In genomic region chr8:46130426-46130825, GRCm38 (mm10) we compare ENCODE assay signal across 18 mouse cellular contexts. TPM values are rescaled to one million over a fixed set of nuclear protein-coding genes. Genes with fewer than 3 reads are reported as not detected.
DNase-seq lines count a peak whose midpoint lies in the region; ATAC-seq and TF ChIP-seq lines count a peak whose summit lies in the region.
"Had no signal": no experiment of that assay in that cellular context is flagged by ENCODE, and none has a peak within 500 bp of the region (broad histone marks: within the 10 kb centered on the region; RNA-seq: fewer than 3 reads in every experiment).

No protein-coding gene starts in this region.

- DNase-seq in adrenal gland, postnatal 36 days, result peak; percentile 28 to 36
- DNase-seq in adrenal gland, adult 8-10 months, result no peak
- DNase-seq in kidney, adult 8-10 months, result peak; percentile 53 to 60
- DNase-seq in liver, adult 2 months (ENCODE audit: extremely low read depth, low read depth, low spot score), result peak; percentile 31
- DNase-seq in liver, postnatal 0 days, result no peak
- no peak for DNase-seq in testis, postnatal 10 days (ENCODE audit: low spot score)
- no peak for DNase-seq in lung, postnatal 25 days (ENCODE audit: low spot score)
- DNase-seq: cerebellum, adult 11 months; cerebellum, adult 8-10 months; cerebellum, postnatal 14 days; gastrocnemius, postnatal 14 days had no signal

- H3K36me3 ChIP-seq in kidney, embryonic 15.5 days, result peaks cover 7% of the 10 kb centered on the region; the same call in 1 of the 2 replicates
- H3K36me3 ChIP-seq in liver, adult 2 months (ENCODE audit: control insufficient read depth, insufficient read depth, low read length), result no peaks in the 10 kb centered on the region
- no peaks in the 10 kb centered on the region for H3K36me3 ChIP-seq in liver, postnatal 0 days (replicated peaks; ENCODE audit: insufficient read depth, low read length)
- H3K36me3 ChIP-seq: embryonic facial prominence, embryonic 13.5 days had no signal

- no peak overlapping the region for H3K4me3 ChIP-seq in kidney, embryonic 15.5 days (replicated peaks)
- H3K4me3 ChIP-seq in liver, adult 2 months (ENCODE audit: insufficient read depth, low read depth, low read length), result no peak overlapping the region
- H3K4me3 ChIP-seq in liver, postnatal 0 days (ENCODE audit: low read depth, low read length), result no peak overlapping the region
- H3K4me3 ChIP-seq: embryonic facial prominence, embryonic 13.5 days; forebrain, embryonic 12.5 days; heart, embryonic 12.5 days; hindbrain, embryonic 10.5 days had no signal

- no peak for ATAC-seq in kidney, embryonic 15.5 days (replicated peaks; ENCODE audit: low FRiP score)
- no peak for ATAC-seq in liver, postnatal 0 days
- ATAC-seq: forebrain, embryonic 16.5 days had no signal

- H3K4me1 ChIP-seq in kidney, embryonic 15.5 days, result no peaks in the 10 kb centered on the region
- peaks cover 6% of the 10 kb centered on the region; the same call in 1 of the 2 replicates for H3K4me1 ChIP-seq in liver, adult 2 months (ENCODE audit: control insufficient read depth, insufficient read depth, low read length)
- peaks cover 3% of the 10 kb centered on the region; the same call in 1 of the 2 replicates for H3K4me1 ChIP-seq in liver, postnatal 0 days (ENCODE audit: insufficient read depth)
- H3K4me1 ChIP-seq: embryonic facial prominence, embryonic 13.5 days; forebrain, embryonic 12.5 days; heart, embryonic 12.5 days; hindbrain, embryonic 10.5 days had no signal

- no peak for TF ChIP-seq CTCF in liver, adult 2 months (IDR thresholded peaks at IDR 0.05; ENCODE audit: low read depth, low read length)
- no peak for TF ChIP-seq CTCF in liver, postnatal 0 days (IDR thresholded peaks at IDR 0.05; ENCODE audit: low read depth)

- H3K27me3 ChIP-seq in kidney, embryonic 15.5 days, result no peaks in the 10 kb centered on the region
- H3K27me3 ChIP-seq in liver, adult 2 months (ENCODE audit: control insufficient read depth, insufficient read depth, low read length), result no peaks in the 10 kb centered on the region
- H3K27me3 ChIP-seq in liver, postnatal 0 days (ENCODE audit: insufficient read depth, low read length), result no peaks in the 10 kb centered on the region
- H3K27me3 ChIP-seq: embryonic facial prominence, embryonic 13.5 days; forebrain, embryonic 12.5 days; heart, embryonic 12.5 days had no signal

- WGBS in kidney, embryonic 15.5 days, result 52% methylated on average over 2 of the region's 2 CpGs
- WGBS in liver, adult 2 months, result 49% methylated on average over 2 of the region's 2 CpGs
- WGBS in liver, postnatal 0 days (ENCODE audit: insufficient replicate concordance), result 63% methylated on average over 2 of the region's 2 CpGs

- TF ChIP-seq POLR2A in liver, adult 2 months (IDR thresholded peaks at IDR 0.05; ENCODE audit: extremely low read depth, insufficient read depth, low read length), result no peak

- H3K27ac ChIP-seq in kidney, embryonic 15.5 days, result no peak overlapping the region
- no peak overlapping the region for H3K27ac ChIP-seq in liver, adult 2 months (replicated peaks; ENCODE audit: insufficient read depth, low read depth, low read length)
- no peak overlapping the region for H3K27ac ChIP-seq in liver, postnatal 0 days (ENCODE audit: low read depth)
- H3K27ac ChIP-seq: embryonic facial prominence, embryonic 13.5 days; forebrain, embryonic 12.5 days; hindbrain, embryonic 10.5 days; hindbrain, embryonic 14.5 days had no signal

- H3K79me2 ChIP-seq in liver, adult 2 months (ENCODE audit: control insufficient read depth, insufficient read depth, low read length), result peaks cover 5% of the 10 kb centered on the region; the same call in 1 of the 2 replicates

- H3K9ac ChIP-seq in kidney, embryonic 15.5 days, result no peak overlapping the region
- H3K9ac ChIP-seq in liver, adult 2 months (ENCODE audit: low read depth, low read length), result no peak overlapping the region
- H3K9ac ChIP-seq in liver, postnatal 0 days (replicated peaks), result no peak overlapping the region
- H3K9ac ChIP-seq: embryonic facial prominence, embryonic 13.5 days; forebrain, embryonic 12.5 days; heart, embryonic 12.5 days; hindbrain, embryonic 14.5 days had no signal

- TF ChIP-seq EP300 in liver, postnatal 0 days (IDR thresholded peaks at IDR 0.05; ENCODE audit: low read depth), result no peak

- H3K4me2 ChIP-seq in kidney, embryonic 15.5 days, result no peak overlapping the region
- no peak overlapping the region for H3K4me2 ChIP-seq in liver, postnatal 0 days (ENCODE audit: low read depth, low read length)
- H3K4me2 ChIP-seq: embryonic facial prominence, embryonic 13.5 days; forebrain, embryonic 12.5 days; heart, embryonic 12.5 days; hindbrain, embryonic 14.5 days had no signal

- H3K9me3 ChIP-seq in kidney, embryonic 15.5 days (replicated peaks), result no peaks in the 10 kb centered on the region; the same call in 1 of the 2 replicates
- H3K9me3 ChIP-seq in liver, postnatal 0 days (ENCODE audit: low read length), result no peaks in the 10 kb centered on the region
- H3K9me3 ChIP-seq: forebrain, embryonic 12.5 days had no signal

RNA-seq across cellular contexts. Expression of gene Cfap97, which starts 21.1 kb away (rescaled TPM):
- 10 to 100 TPM; 16.3 to 22.1 TPM for total RNA-seq in adrenal gland, postnatal 36 days (2021)
- total RNA-seq in adrenal gland, adult 8-10 months (2022), result 10 to 100 TPM; 24.3 to 28.4 (median 24.9) TPM
- polyA plus RNA-seq in kidney, embryonic 15.5 days (2015; fragmentation: Nextera tagmentation; extraction: Ambion mirVana), result 23.7 and 31.0 TPM in 2 replicates
- total RNA-seq in liver, adult 2 months (2014; rRNA removed), result 8.7 and 10.1 TPM in 2 replicates
- polyA plus RNA-seq in liver, adult 2 months (2012; rRNA removed), result 3.0 and 3.4 TPM in 2 replicates
- 8.4 and 9.2 TPM in 2 replicates for polyA plus RNA-seq in liver, postnatal 0 days (2015; fragmentation: Nextera tagmentation; extraction: Ambion mirVana)

RNA-seq across cellular contexts. Expression of gene Snx25, which starts 21.5 kb away (rescaled TPM):
- 10 to 100 TPM; 17.7 to 18.2 TPM for total RNA-seq in adrenal gland, postnatal 36 days (2021)
- 10 to 100 TPM; 15.1 to 24.6 (median 19.1) TPM for total RNA-seq in adrenal gland, adult 8-10 months (2022)
- polyA plus RNA-seq in kidney, embryonic 15.5 days (2015; fragmentation: Nextera tagmentation; extraction: Ambion mirVana), result 5.1 and 6.3 TPM in 2 replicates
- 10.7 and 11.7 TPM in 2 replicates for total RNA-seq in liver, adult 2 months (2014; rRNA removed)
- polyA plus RNA-seq in liver, adult 2 months (2012; rRNA removed), result 2.6 and 3.0 TPM in 2 replicates
- polyA plus RNA-seq in liver, postnatal 0 days (2015; fragmentation: Nextera tagmentation; extraction: Ambion mirVana), result 3.7 and 4.2 TPM in 2 replicates

Comparison
In these comparisons a context has a peak if more than half of its experiments do, and no peak if none do; other contexts are left out.
1. DNase-seq: peak in adrenal gland, postnatal 36 days (2 of 2), kidney, adult 8-10 months (2 of 2) and liver, adult 2 months (single experiment); none in adrenal gland, adult 8-10 months (single experiment), liver, postnatal 0 days (single experiment), testis, postnatal 10 days (single experiment) and lung, postnatal 25 days (single experiment).